Mouse (Mus musculus): ENCODE measurements at regions not wholly inside any gene's neighbourhood (a gene's known extent, or its start where the extent isn't known, plus 50 kb on each side); places are given as distances from the start of the nearest gene placed in this dataset.
A peak's percentile ranks its signal among the peaks of the same experiment; 100 is the strongest.

DNA sequence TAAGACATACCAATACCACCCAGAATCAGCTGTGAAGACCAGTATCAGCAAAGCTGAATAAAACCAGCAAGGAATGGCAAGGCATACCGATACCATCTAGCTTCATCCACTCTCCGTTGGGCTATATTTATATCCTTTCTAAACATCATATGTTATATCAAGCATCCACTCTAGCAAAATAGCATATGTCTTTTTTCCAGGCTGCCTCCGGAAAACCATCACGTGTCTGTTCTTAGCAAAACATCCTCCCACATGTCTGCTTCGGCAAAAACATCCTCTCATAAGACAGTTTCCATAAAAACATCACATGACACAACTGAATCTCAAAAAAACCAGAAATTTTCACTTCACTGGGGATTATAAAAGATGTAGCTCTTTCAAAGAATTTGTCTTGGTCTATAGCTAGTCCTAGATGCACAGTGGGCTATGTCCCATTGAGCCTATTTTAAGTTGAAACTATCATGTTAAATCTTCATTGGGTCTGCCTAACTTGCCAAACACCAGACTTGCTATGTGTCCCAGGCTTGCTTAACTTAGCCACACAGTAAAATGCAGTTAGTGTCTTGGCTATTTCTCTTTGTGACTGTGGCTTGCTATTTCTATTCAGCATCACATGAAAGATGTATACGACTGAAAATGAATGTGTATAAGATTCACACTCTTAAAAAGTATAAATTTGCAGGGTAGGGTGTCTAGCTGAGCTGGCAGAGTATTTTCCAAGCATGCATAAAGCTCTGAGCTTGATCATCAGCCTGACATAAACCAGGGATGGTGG is 278.2 kb downstream of the Kcnrg start:
- no peak for DNase-seq (ENCODE audit: extremely low spot score, low read depth, low spot score)

DNA sequence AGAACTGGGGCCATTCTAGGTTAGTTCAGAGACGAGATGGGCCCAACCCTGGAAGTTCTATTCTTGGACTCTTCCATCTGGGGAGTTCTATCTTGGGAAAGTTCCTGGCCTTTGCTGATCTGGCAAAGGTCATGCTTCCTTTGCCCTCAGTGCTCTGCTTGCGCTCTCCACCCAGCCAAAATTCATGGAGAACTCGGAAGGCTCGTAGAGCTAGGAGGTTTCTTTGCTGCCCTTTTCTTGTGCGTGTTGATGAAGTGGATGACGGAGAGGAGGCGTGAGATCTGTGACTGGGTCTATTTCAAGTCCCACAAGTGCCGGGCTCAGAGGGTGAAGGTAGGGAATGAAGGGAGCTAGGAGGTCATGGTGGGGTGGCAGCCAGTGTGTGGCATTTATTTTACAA is 282.4 kb downstream of the Kcnrg start:
- no peak for DNase-seq (ENCODE audit: extremely low spot score, low read depth, low spot score)

DNA sequence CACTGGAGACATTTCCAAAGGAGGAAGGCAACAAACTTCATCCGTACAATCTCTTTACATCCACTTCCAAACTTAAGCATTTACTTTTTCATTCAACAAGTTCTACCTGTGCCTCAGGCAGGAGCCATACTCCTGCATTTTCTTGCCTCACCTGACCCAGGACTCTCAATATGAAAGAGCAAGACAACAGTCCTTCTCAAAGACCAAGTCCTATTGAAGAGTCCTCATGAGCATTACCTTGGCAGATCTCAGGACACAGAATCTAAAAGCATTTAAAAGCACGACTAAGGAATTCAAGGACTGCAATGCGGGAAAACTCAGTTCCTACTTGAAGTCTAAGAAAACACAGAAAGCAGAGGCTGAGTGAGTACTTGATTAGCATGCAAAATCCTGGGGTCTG is 286.5 kb downstream of the Kcnrg start:
- no peak for DNase-seq (ENCODE audit: extremely low spot score, low read depth, low spot score)

DNA sequence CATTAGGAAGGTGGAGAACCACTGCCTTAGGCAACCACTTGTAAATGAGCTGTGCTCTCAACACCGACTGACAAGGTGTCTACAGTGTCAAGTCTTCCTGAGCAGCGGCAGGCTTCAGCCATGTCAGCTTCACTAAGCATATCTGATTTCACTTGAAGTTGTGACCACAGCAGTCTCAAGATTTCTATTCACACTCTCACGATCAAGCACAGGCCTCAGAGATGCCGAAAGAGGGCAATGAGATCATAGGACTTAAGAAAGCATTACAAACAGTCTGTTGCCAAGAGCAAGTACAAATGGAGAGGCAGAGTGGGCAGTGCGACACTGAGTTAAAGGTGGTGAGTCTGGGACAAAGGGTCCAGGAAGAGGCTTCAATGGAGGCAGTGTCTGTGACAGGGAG is 289.6 kb downstream of the Kcnrg start:
- DNase-seq (ENCODE audit: extremely low spot score, low read depth, low spot score): no peak

DNA sequence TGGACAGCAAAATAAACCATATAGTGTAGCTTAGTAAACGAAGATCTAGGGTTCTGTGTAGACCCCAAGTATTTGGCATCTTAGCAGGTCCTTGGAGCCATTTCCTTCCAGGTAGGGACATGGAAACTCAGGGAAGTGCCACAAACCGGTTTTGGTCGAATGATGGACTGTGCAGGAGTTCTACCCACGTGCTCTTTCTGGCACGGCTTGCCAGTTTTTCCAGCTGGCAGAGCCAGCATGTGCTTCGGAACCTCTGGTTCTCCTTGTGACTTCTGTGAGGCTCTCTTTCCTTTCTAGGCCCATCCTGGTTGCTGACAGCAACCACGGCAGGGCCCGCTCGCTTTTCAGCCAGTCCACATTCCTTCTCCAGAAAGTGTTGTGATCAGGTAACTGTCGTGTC is 291.4 kb downstream of the Kcnrg start:
- DNase-seq (ENCODE audit: extremely low spot score, low read depth, low spot score): no peak

DNA sequence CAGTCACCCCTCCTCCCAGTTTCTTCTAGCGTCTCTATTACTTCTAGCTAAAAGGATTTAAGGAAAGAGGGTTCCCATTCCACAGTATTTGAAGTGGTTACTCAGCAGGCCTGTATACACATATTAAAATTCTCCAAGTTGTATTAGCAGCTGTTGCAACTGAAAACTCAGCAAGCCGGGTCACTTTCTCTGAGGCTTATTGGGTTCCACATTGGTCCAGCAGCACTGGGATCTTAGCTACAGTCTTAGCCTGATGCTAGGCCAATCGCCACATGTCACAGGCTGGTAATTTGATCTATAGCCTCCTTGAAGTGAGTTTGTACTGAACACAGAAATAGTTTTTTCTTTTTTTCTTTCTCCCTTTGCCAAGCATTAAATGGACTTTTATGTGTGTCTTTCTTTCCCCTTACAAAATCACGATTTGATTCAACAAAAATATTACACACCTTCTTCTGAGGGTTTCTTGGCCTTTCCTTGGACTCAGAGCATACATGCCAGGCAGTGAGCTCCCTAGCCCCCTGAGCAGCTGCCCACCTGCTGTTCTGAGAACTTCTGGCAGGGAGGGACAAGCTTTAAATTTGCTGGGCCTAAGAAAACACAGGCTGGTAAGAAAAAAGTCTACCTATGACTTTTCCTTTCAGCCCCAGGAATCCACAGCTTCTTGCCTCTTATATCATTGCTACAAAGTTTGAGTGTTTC is 297.3 kb downstream of the Kcnrg start:
- DNase-seq (ENCODE audit: extremely low spot score, low read depth, low spot score): no peak

DNA sequence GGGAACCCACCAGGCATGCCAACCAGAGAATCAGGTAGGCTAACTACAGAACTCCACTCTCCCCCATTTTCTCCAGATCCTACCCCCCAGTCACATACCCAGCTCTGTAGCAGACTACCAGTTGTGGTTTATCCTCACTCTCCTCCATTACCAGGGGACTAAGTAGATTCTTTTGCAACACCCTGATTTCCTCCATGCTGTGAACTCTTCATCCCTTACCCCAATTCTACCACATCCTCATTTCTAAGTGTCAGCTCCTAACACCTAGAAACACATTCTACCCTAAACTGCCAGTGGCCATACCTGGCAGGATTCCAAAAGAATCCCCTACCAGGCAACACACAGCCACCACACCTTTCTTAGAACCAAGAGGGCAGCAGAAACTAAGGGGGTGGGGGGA is 310.9 kb downstream of the Kcnrg start:
- DNase-seq (ENCODE audit: extremely low spot score, low read depth, low spot score): no peak

DNA sequence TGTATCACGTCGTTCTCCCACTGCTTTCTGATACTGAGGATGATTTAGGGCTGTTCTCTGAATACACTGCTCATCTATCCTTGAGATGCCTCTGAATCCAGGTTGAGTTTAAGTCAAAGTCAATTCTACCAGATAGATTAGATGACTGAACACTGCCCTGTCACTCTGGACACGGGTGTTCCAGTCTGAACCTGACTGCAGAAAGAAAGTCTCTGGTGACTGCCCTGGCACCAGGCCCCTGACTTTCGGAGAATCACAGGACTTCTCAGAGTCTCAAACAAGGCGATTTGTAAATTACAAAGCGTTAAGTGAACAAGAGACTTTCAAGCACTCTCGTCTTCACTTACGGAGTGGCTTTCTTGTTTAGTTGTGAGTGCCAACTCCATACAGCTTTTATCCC is 324.6 kb downstream of the Kcnrg start:
- DNase-seq (ENCODE audit: extremely low spot score, low read depth, low spot score): no peak

DNA sequence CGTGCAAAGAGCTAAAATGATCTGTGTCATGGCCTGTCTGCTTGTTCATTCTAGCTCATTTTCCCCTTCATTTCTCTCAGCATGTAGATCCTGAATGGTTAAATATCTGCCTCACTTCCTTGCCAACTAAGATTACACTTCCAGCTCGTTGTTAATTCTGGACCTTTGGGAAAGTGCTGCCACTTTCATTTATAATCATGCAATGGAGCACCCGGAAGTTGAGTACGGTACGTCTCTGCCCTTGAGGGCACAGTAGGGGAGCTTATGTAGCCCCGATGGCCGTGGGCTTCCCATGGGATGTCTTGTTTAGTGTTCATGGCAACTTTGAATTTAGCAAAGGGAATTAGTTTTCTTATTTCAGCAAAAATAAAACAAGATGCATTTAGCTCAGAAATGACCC is 334.4 kb downstream of the Kcnrg start:
- DNase-seq (ENCODE audit: extremely low spot score, low read depth, low spot score): no peak

DNA sequence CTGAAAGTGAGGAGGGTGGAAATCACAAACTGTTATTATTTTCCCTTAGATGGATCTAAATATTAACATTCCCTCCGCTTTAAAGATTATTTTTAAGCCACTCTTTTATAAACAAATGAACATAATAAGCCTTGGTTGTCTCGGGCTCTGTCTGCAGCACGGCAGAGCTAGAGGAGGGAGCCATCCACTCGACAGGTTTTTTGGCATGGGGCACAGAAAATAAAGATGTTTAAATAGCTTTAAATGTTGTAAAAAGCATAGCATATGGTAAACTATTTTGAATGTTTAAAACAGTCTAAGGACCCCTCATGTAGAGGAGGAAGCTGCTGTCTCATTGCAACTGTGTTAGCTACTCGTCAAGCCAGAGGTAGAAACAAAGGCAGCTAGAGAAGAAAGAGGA is 338.4 kb downstream of the Kcnrg start:
- DNase-seq (ENCODE audit: extremely low spot score, low read depth, low spot score): no peak

DNA sequence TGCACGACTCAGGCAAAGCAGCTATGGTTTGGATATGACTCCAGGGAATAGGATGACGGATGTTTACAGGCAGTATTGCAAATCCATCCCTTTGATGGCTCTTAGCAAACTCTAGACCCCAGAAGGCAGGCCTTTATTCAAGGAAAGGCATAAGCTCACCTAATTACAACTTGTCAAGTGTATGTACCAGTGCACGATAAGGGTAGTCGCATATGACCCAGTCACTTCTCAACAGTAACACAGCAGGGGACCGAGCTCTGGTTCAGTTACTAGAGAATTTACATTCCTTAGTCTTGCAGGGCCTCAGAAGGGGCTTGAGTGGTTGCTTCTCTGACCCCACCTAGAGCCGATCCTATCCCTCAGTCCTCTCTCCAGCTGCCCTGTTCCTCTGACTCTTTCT is 342.2 kb downstream of the Kcnrg start:
- peak; percentile 31 for DNase-seq (ENCODE audit: extremely low spot score, low read depth, low spot score)

DNA sequence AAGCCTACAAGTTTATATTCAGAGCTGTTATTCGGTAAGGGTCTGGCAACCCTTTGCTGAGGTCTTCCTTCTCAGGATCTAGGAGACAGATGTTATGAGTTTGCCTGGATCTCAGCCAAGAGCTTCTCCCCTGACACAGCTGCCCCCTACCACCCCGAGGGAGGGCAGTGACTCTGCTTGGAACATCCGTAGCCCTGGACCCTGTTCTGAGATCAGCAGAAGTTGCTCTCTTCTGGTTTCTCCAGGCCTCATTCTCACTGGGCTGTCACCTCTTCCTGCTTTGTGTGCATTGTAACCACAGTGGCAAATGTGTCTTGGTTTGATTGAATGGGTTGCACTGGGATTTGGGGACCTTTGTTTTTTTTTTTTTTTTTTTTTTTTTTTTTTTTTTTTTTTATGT is 342.4 kb upstream of the Rnaseh2b start:
- DNase-seq (ENCODE audit: extremely low spot score, low read depth, low spot score): no peak

DNA sequence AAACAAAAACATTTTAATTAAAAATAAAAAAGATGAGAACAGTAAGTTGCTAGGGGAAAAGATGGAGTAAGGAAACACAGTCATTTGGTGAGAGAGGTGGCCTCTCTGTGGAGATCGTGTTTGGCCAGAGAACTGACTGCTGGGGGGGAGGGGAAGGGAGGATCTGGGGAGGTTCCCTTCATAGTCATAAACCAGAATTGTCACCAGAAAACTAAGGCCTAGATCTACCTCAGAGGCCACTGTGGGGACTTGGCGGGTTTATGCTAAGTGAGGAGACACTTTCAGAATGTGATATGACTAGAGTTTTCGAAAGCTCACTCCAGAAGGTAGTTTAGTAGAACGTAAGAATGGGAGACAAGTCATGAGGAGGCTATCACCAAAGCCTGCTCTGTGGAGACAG is 339.4 kb upstream of the Rnaseh2b start:
- DNase-seq (ENCODE audit: extremely low spot score, low read depth, low spot score): no peak

DNA sequence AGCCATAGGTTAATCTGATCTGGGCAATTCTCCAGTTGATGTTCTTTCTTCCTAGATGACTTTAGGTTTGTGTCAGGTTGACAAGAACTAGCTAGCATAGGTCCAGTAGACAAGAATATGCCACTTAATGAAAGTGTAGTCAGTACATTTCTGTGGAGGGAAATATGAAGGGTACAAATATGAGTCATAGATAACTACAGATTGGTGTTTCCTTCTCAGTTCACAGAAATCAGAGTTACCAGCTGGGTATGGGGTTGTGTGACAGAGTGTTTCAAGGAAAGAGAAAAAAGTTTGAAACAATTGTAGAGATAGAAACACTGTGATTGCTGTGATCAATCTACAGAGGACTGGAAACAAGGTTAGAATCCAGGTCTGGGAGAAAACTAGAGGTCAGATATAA is 337.0 kb upstream of the Rnaseh2b start:
- DNase-seq (ENCODE audit: extremely low spot score, low read depth, low spot score): no peak

DNA sequence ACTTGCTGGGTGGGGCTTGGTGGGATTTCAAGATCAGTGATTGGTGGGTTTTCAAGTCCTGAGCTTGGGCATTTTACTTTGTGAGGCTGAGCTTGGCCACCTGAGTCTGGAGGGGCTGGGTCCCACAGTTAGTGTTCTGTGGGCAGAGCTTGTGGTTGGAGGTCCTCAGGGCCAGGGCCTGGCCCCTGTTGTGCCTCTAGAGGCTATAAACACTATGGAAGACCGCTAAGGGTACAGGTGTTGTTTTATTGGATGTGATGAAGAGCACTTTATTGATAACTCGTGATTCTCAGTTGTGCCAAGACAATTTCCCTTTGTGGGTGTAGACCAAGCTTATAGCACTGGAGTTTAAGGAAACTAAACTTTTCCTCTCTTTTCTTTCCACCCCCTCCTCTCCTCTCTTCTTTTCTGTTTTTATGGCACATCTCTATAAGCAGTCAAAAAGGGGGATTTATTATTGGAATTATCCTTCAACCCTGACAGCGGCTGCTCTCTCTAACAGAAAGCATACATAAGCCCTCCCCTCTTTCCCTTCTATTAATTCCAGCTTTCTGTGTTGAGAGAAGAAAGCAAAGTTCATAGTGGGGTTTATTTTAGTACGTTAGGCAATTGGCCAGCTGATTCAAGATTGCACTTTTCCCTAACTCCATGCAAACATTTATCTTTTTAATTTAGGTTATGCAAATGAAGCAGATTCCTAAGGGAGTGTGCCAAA is 332.0 kb upstream of the Rnaseh2b start:
- no peak for DNase-seq (ENCODE audit: extremely low spot score, low read depth, low spot score)

DNA sequence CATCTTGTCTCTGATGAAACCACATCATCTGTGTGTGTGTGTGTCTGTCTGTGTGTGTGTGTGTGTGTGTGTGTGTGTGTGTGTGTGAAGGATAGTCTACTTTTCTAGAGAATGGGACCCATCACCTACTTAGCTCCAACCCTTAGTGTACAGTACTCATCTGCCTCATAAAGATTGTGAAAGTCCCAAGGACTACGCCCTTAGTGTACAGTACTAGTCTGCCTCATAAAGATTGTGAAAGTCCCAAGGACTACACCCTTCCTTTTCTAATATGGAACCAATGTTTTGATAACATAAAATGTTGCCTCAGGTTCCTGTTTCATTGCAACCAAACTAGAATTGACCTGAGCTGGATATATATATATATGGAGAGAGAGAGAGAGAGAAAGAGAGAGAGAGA is 323.9 kb upstream of the Rnaseh2b start:
- no peak for DNase-seq (ENCODE audit: extremely low spot score, low read depth, low spot score)

DNA sequence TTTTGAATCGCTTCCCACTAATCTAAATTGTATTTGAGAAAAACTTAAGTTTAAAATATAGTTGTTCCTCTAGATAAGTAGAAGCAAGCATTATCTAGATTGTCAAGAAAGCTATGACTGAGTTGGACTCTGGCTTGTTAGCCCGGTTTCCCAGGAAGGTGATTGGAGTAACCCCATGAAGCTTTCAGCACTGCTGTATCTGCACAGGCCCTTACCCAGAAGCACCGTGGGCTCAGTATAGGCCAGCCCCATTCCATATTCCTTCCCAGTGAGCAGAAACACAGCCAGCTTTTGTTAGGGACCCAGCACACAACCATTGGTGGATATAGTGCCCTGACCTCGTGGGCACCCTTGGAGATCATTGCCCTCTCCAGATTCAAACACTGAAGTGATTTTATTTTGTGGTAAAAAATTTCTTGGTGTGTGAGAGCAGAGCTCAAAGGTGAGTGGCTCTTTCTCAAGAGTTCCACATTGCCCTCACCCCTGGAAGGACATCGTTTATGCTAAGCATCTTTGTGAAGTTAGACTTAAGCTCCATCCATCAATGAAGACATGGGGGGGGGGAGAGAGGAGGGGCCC is 323.3 kb upstream of the Rnaseh2b start:
- no peak for DNase-seq (ENCODE audit: extremely low spot score, low read depth, low spot score)

DNA sequence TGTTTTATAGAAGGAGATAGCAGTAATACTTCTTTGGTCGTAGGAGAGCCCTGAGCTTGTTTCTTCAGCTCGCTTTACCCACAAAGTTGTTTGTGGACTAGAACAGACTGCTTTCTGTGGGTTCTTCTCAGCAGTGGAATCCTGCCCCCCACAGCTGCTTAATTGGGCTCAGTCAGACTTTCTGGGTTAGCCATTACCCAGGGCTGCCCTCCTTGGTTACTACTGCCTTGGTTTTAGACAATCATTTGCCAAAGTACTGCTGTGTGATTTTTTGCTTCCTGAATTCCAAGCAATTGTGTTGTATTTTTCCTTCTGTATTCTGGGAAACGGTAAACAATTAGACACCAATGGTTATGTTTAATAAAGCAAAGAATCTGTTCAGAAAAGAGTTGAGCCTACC is 321.8 kb upstream of the Rnaseh2b start:
- DNase-seq (ENCODE audit: extremely low spot score, low read depth, low spot score): no peak

DNA sequence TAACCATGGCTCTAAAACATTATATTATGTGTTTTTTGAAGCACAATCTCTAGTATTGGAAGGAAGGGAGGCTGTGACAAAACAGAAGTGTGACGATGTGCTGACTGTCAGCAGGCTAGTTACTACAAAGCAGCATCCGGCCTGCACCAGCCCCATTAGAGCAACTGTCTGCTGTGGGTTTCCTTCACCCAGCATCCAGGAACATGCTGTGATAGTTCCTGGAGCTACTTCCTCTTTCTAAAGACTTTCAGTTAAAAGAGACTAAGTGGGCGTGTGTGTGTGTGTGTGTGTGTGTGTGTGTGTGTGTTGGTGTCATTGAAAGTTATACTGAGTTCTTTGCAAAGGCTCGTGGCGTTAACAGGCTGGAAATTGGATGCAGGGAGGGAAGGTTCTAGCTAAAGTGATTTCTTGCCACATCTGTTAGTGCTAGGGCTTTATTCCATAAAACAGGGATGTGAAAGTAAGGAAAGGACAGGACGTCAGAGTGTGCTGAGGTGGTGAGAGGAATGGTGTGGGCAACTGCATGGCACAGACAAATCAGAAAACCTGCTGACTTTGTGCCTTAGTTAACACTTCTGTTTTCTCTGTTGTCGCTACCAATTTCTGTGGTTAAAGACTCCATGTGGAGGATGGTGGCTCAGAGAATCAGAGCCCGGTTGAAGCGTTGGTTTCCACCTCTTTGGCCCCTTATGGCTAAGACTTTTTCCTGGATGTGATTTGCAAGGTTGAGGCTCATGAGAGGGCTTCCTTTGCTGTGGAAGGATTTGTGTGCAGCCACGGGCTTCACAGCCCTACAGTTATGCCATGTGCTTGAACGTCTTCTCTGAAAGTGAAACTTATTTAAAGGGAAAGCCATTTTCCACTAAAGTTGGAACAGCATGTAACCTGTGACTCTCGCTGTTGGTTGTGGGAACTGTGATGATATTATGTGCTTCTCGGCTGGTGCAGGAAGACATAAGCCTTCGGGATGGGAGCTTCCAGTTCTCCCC is 321.0 kb upstream of the Rnaseh2b start:
- DNase-seq (ENCODE audit: extremely low spot score, low read depth, low spot score): no peak

DNA sequence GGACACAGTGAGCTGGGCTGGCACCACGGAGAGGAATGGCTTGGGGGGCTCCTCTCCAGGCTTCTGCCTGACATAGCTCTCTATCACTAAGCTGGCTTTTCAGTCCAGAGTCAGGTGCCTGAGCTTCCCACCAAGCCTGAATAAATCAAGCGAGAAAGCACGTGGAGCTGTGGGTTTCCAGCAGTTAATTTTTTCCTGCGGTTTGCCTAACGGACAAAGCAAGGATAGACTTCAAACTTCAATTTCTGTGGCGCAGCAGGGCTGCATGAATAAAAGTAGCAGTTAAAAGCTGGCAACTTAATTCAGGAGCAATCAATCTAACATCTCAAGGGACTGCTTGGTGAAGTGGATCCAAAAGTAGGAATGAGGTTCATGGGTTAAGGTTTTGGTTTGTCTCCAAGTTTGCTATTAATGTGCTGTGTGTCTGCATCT is 317.1 kb upstream of the Rnaseh2b start:
- no peak for DNase-seq (ENCODE audit: extremely low spot score, low read depth, low spot score)

DNA sequence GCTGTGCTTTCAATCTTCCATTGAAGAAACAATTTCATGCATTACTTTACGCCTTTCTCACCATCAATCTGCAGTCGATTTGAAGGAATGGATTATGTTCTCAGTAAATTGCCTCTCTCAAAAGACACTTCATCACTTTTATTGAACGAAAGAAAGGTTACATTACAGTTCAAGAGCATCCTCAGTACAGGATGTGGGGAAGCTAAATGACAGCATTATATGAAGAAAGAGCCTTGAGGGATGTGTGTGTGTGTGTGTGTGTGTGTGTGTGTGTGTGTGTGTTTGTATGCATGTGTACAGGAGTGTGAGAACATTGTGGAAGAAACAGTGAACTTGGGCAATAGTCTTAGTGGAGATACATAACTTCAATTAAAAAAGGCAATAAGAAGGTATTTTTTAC is 311.8 kb upstream of the Rnaseh2b start:
- no peak for DNase-seq (ENCODE audit: extremely low spot score, low read depth, low spot score)

Data from hindlimb bud, embryonic 11.5 days (tissue).